Mouse (Mus musculus) C2C12 (cell line): ENCODE measurements around the gene Hoxd8.

ENCODE experiments used
- CTCF ChIP-seq: IDR thresholded peaks from one replicate; pipeline ENCODE4 v1.5.1; 2011; ENCODE audit not compliant: control insufficient read depth, insufficient read depth, insufficient read length
- MAX ChIP-seq: IDR thresholded peaks from one replicate; pipeline ENCODE4 v1.6.1; 2011; ENCODE audit warnings: mild to moderate bottlenecking, control low read depth
- MYOD1 ChIP-seq: IDR thresholded peaks from one replicate; pipeline ENCODE4 v1.6.1; 2011; ENCODE audit warnings: low read depth; ENCODE audit not compliant: control insufficient read depth, insufficient read length

DNA sequence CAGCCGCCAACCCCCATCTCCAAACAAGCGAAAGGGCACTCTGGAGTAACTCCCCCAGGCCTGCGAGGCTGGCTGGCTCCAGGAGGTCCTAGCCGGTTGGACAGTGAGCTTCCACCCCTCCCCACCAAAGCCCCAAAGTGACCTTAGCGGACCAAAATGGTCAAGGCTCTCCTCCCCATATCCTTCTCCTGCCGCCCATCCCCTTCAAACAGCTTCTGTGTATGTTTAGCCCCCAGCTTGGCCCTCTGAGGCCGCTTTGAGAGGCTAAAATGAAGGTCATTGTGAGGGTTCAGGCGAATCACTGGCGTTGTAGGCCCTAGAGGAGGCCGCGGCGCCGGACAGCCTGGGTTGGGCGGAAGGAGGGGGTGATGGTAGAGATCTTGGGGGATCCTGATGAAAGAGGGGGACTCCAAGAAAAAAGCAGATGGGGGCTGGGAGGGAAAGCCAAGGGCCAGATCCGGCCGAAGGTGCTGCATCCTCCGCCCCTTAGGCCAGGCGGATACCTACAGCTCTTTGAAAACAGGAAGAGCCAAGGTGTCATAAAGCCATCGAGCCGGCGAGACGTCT is 3.8 kb upstream of the Hoxd8 start:
- no peak for TF ChIP-seq MAX
- no peak for TF ChIP-seq MYOD1
- no peak for TF ChIP-seq CTCF
